Mouse (Mus musculus) limb, embryonic 12.5 days (tissue): ENCODE results near the gene Arap1. TPM values are rescaled to one million over a fixed set of nuclear protein-coding genes. Genes with fewer than 3 reads are reported as not detected.

Source experiments
- ATAC-seq: fragments of 200-750 bp; cut with Nextera tagmentation; 2 replicates; pipeline ENCODE4 v1.8.0; 2017; ENCODE audit warnings: low read depth, moderate TSS enrichment; ENCODE audit not compliant: insufficient number of reproducible peaks, insufficient read depth, low FRiP score, low TSS enrichment
- H3K27ac ChIP-seq: fragments of 300-500 bp; sonication (generic); 2 replicates; pipeline ENCODE4 v1.5.1; 2016; ENCODE audit warnings: mild to moderate bottlenecking, moderate library complexity
- H3K27me3 ChIP-seq: fragments of 300-500 bp; sonication (generic); 2 replicates; pipeline ENCODE4 v1.6.1; 2016; ENCODE audit warnings: mild to moderate bottlenecking, moderate library complexity
- H3K36me3 ChIP-seq: fragments of 300-500 bp; sonication (generic); 2 replicates; pipeline ENCODE4 v1.6.1; 2016; ENCODE audit warnings: mild to moderate bottlenecking, moderate library complexity
- H3K4me1 ChIP-seq: fragments of 300-500 bp; sonication (generic); replicated peaks from 2 replicates; pipeline ENCODE4 v1.6.1; 2016
- H3K4me2 ChIP-seq: fragments of 300-500 bp; sonication (generic); 2 replicates; pipeline ENCODE4 v1.6.1; 2016; ENCODE audit warnings: mild to moderate bottlenecking, moderate library complexity
- H3K4me3 ChIP-seq: fragments of 300-500 bp; sonication (generic); replicated peaks from 2 replicates; pipeline ENCODE4 v1.5.1; 2016; ENCODE audit warnings: mild to moderate bottlenecking
- H3K9ac ChIP-seq: fragments of 300-500 bp; sonication (generic); replicated peaks from 2 replicates; pipeline ENCODE4 v1.6.1; 2016; ENCODE audit warnings: mild to moderate bottlenecking, moderate library complexity
- H3K9me3 ChIP-seq: fragments of 300-500 bp; sonication (generic); 2 replicates; pipeline ENCODE4 v1.6.1; 2016; ENCODE audit warnings: mild to moderate bottlenecking, moderate library complexity
- WGBS: fragments of 180-500 bp; shearing (Covaris S2); methylation state at CpG from one replicate; pipeline ENCODE4 v1.1.7; 2016; 5-methylcytosine and 5-hydroxymethylcytosine counted together
- polyA plus RNA-seq: library from polyadenylated mRNA; unstranded; fragments of >200 nt; fragmentation: Nextera tagmentation; extraction: Ambion mirVana; gene quantifications from 2 replicates; pipeline ENCODE4 v1.2.1, GENCODE M21; 2016

Gene Arap1
- polyA plus RNA-seq, 1 experiment from 2014 or later, result 18.0 TPM

DNA sequence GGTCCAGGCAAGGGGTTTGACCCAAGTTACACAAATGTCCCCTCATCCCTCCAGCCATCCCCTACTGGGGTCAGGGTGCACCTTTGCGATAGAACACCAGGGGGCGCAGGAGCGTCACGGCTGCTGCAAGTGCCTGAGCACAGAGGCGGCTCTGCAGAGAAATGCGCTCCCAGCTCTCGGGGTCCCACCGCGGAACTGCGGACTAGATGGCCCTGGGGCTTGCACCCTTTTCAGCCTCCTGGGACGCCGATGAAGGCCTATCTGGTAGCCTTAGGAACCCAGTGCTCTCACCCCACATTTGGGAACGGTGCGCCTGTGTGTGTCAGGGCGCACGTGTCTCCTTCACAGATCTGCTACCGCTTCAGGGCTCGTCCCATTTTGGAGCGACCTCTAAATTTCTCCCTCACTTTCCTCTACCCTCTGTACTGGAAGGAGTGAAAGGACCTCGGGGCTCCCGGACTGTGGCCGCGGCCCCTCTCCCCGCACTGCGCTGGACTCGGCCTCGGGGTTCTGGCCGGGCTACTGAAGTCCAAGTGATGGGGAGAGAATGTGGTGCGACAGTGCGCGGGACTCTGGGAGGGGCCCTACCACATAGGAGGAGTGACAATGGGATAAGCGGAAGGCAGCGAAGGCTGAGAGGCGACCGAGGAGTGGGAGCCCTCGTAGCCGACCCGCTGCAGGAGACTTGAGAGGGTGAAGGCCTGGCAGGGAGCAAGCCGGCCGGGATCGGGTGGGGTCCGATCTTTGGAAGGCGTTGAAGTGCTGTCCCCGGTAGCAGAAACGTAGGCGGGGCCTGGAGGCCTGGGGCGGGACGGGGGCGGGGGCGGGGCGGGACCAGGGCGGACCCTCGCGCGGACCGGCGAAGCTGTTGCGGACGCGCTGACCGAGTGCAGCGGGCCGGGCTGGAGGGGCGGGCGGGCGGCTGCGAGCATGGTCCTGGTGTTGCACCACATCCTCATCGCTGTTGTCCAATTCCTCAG is 102.8 kb downstream of the Arap1 start:
- H3K9me3 ChIP-seq, result no peaks in the 10 kb centered on the region
- peaks cover 40% of the 10 kb centered on the region for H3K27me3 ChIP-seq
- H3K4me2 ChIP-seq, result peak overlapping the region; percentile 98
- under 1% methylated on average over 63 of the region's 68 CpGs for WGBS
- peak; percentile 74 for ATAC-seq
- peaks cover 5% of the 10 kb centered on the region; the same call in 1 of the 2 replicates for H3K4me1 ChIP-seq
- H3K27ac ChIP-seq, result no peak overlapping the region
- no peaks in the 10 kb centered on the region for H3K36me3 ChIP-seq
- H3K9ac ChIP-seq, result peak overlapping the region; percentile 51
- peak overlapping the region; percentile 56 for H3K4me3 ChIP-seq

DNA sequence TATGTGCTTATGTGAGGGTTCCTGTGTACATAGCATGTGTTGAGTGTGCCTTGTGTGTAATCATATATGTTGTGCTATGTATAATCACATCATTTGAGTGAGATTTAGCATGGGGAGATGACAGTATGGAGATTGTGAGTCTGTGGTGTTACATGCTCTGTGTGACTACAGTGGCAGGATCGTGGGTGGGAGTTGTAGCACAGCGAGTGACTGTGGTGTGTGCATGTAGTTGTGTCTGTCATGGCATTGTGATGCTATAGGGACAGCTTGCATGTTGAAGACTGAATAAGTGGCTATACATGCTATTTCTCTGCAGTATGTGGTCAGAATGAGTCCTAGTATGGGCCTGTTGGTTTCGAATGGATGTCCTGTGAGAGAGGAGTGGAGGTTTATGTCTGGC is 104.8 kb downstream of the Arap1 start:
- 84% methylated on average over 3 of the region's 3 CpGs for WGBS
- no peak overlapping the region for H3K4me3 ChIP-seq
- H3K27me3 ChIP-seq, result peaks cover 48% of the 10 kb centered on the region

GRCm38 (mm10) chr7:101453296-101453695 is 105.4 kb downstream of the Arap1 start:
- H3K27ac ChIP-seq, result no peak overlapping the region
- peaks cover 48% of the 10 kb centered on the region for H3K27me3 ChIP-seq
- no peak for ATAC-seq
- no peaks in the 10 kb centered on the region for H3K36me3 ChIP-seq
- peaks cover 5% of the 10 kb centered on the region; the same call in 1 of the 2 replicates for H3K4me1 ChIP-seq
- 85% methylated on average over 3 of the region's 3 CpGs for WGBS
- no peak overlapping the region for H3K9ac ChIP-seq
- H3K4me2 ChIP-seq, result no peak overlapping the region
- no peak overlapping the region for H3K4me3 ChIP-seq
- no peaks in the 10 kb centered on the region for H3K9me3 ChIP-seq

More for the DNA sequence above, 104.8 kb downstream of the Arap1 start:
- Histone ChIP-seq H3K36me3 (no peaks in the 10 kb centered on the region), H3K27ac (no peak overlapping the region), H3K4me2 (no peak overlapping the region), H3K9ac (no peak overlapping the region), H3K4me1 (peaks cover 5% of the 10 kb centered on the region; the same call in 1 of the 2 replicates), H3K9me3 (no peaks in the 10 kb centered on the region)
- no peak for ATAC-seq

DNA sequence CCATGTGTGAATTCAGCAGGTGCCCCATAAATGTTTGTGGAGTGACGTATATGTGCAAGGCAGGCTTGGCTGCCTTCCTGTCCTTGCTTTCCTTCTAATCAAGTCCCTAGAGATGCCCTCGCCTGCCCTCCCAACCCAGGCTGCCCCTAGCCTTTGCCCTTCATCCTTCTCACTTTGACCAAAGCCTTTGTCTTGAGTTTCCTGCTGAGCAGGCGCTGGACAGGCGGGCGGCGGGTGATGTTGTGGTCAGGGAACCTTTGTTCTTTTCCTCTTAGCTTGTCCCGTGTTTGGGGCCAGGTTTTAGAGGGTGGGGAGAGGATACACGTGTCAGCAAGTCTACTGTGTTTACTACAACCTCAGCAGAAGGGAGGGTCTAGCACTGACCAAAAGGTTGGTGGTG is 105.9 kb downstream of the Arap1 start:
- 45% methylated on average over 8 of the region's 8 CpGs for WGBS
- H3K27me3 ChIP-seq, result peaks cover 48% of the 10 kb centered on the region

DNA sequence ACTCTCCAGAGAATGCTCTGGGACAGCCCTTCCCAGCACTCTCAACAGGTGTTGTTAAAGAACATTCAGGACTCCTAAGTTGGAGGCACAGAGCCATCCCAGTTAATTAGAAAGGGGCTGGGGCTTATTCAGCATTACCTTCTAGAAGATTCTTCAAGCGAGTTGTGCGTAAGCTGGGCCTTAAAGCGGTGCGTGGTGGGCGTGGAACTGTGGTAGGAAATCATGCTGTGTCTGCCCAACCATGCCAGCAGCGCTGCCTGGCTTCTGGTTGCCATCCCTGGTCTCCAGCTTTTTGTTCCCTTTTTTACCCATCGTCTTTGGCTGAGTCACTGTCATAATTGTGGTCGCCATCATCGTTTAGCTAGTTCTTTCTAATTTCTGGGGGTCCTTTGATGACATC is 106.6 kb downstream of the Arap1 start:
- no peak for ATAC-seq
- Histone ChIP-seq H3K9me3 (no peaks in the 10 kb centered on the region), H3K36me3 (no peaks in the 10 kb centered on the region), H3K4me1 (peaks cover 5% of the 10 kb centered on the region; the same call in 1 of the 2 replicates), H3K9ac (no peak overlapping the region), H3K27ac (no peak overlapping the region), H3K27me3 (peaks cover 48% of the 10 kb centered on the region), H3K4me3 (no peak overlapping the region), H3K4me2 (no peak overlapping the region)
- WGBS, result 87% methylated on average over 9 of the region's 9 CpGs

More for the DNA sequence above, 105.9 kb downstream of the Arap1 start:
- no peak overlapping the region for H3K9ac ChIP-seq
- ATAC-seq, result no peak
- no peaks in the 10 kb centered on the region for H3K9me3 ChIP-seq
- no peak overlapping the region for H3K27ac ChIP-seq
- no peak overlapping the region for H3K4me2 ChIP-seq
- no peaks in the 10 kb centered on the region for H3K36me3 ChIP-seq
- H3K4me1 ChIP-seq, result peaks cover 5% of the 10 kb centered on the region; the same call in 1 of the 2 replicates
- H3K4me3 ChIP-seq, result no peak overlapping the region

DNA sequence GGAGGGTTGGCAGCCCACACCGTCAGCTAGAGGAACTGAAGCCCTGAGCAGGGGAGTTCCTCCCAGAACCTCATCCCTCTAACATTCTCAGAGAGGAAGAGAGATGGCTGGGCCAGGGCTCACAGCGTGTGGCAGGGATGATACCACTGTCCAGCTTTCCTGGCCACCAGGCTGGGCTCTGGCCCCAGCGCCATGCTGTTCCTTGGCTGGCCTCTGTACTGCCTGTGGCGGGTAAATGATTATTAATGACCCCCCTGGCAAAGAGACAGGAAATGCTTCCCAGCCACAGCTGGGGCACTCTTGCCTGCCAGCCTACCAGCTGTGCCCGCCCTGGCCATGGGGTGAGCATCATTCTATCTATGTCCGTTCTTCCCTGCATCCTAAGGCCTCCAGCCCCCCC is 107.3 kb downstream of the Arap1 start:
- Histone ChIP-seq H3K27me3 (peaks cover 44% of the 10 kb centered on the region), H3K4me2 (no peak overlapping the region), H3K27ac (no peak overlapping the region), H3K9me3 (no peaks in the 10 kb centered on the region), H3K4me1 (peaks cover 5% of the 10 kb centered on the region; the same call in 1 of the 2 replicates), H3K36me3 (no peaks in the 10 kb centered on the region), H3K9ac (no peak overlapping the region), H3K4me3 (no peak overlapping the region)
- ATAC-seq, result no peak
- WGBS, result 74% methylated on average over 6 of the region's 6 CpGs

DNA sequence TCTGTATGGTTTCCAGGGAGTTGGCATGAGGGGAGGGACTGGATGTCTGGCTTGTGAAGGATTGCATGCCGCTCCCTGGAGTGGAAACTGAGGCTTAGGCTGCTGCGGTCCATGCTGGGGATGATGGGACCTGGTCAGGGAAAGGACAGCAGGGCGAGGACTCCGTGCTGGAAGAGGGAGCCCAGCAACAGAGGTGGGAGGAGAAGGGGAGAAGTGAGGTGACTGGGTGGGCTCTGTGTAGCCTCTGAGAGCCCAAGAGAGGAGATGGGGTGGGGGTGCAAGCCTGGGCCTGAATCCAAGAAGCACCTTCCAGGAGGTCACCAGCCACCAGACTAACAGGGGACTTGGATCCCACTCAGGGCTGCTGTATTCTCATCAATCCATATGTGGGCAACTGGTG is 108.5 kb downstream of the Arap1 start:
- 72% methylated on average over 4 of the region's 4 CpGs for WGBS
- H3K27me3 ChIP-seq, result peaks cover 35% of the 10 kb centered on the region
- ATAC-seq, result no peak
- H3K4me1 ChIP-seq, result peaks cover 4% of the 10 kb centered on the region; the same call in 1 of the 2 replicates
- H3K9me3 ChIP-seq, result no peaks in the 10 kb centered on the region
- H3K9ac ChIP-seq, result no peak overlapping the region
- no peak overlapping the region for H3K27ac ChIP-seq
- no peak overlapping the region for H3K4me3 ChIP-seq
- no peak overlapping the region for H3K4me2 ChIP-seq
- H3K36me3 ChIP-seq, result no peaks in the 10 kb centered on the region

DNA sequence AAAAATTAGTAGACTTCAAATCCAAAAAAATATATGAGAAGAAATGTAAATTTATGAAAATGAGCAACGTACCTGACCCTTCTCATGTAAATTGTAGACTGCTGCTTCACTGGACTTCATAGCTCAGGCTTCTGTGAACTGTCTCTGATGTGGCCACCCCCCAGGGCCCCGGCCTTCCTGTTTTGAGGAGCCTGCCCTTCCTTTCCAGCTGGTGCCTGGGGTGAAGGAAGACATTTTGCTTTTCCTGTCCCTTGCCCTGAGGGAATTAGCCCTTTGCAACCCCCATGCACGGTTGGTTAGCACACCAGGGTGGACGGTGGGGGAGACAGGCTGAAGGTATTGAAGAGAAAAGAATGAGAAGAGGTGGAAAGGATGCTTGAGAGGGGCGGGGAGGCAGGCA is 108.9 kb downstream of the Arap1 start:
- Histone ChIP-seq H3K4me3 (no peak overlapping the region), H3K36me3 (no peaks in the 10 kb centered on the region), H3K9ac (no peak overlapping the region), H3K27me3 (peaks cover 30% of the 10 kb centered on the region), H3K9me3 (no peaks in the 10 kb centered on the region), H3K4me2 (no peak overlapping the region), H3K4me1 (no peaks in the 10 kb centered on the region; the same call in 1 of the 2 replicates), H3K27ac (no peak overlapping the region)
- ATAC-seq, result no peak
- WGBS, result 42% methylated on average over 5 of the region's 5 CpGs

GRCm38 (mm10) chr7:101457283-101457682 is 109.4 kb downstream of the Arap1 start:
- H3K4me1 ChIP-seq, result peaks cover 5% of the 10 kb centered on the region; the same call in 1 of the 2 replicates
- ATAC-seq, result no peak

DNA sequence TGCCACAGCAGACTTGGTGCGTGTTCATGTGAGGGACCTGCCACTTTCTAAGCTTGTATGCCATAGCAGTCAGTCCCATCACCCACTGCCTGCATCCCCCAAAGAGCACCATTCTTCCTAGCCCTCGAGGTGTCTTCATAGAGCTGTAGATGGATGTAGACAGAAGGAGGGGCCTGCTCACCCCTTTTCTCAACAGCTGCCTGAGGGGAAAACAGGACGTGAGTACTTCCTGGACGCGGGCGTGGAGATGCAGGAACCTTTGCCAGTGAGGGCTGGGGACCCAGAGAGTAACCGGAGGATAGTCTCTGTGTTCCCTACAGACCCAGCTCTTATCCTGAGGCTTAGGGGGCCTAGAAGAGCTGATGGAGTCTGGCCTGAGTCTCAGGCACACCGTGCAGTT is 109.9 kb downstream of the Arap1 start:
- Histone ChIP-seq H3K9me3 (no peaks in the 10 kb centered on the region), H3K27ac (no peak overlapping the region), H3K4me2 (no peak overlapping the region), H3K36me3 (no peaks in the 10 kb centered on the region), H3K9ac (no peak overlapping the region), H3K4me3 (no peak overlapping the region), H3K4me1 (peaks cover 9% of the 10 kb centered on the region; the same call in 1 of the 2 replicates), H3K27me3 (peaks cover 20% of the 10 kb centered on the region)
- no peak for ATAC-seq
- WGBS, result 68% methylated on average over 8 of the region's 8 CpGs

More at GRCm38 (mm10) chr7:101457283-101457682, 109.4 kb downstream of the Arap1 start:
- Histone ChIP-seq H3K9me3 (no peaks in the 10 kb centered on the region), H3K4me2 (no peak overlapping the region), H3K4me3 (no peak overlapping the region), H3K9ac (no peak overlapping the region), H3K27ac (no peak overlapping the region), H3K36me3 (no peaks in the 10 kb centered on the region), H3K27me3 (peaks cover 25% of the 10 kb centered on the region)
- WGBS, result 76% methylated on average over 5 of the region's 5 CpGs

GRCm38 (mm10) chr7:101458278-101458781 is 110.5 kb downstream of the Arap1 start:
- H3K27ac ChIP-seq, result no peak overlapping the region
- H3K4me2 ChIP-seq, result no peak overlapping the region
- H3K36me3 ChIP-seq, result no peaks in the 10 kb centered on the region
- H3K9ac ChIP-seq, result no peak overlapping the region
- no peak for ATAC-seq
- 82% methylated on average over 4 of the region's 4 CpGs for WGBS
- H3K9me3 ChIP-seq, result no peaks in the 10 kb centered on the region
- H3K4me1 ChIP-seq, result peaks cover 9% of the 10 kb centered on the region; the same call in 1 of the 2 replicates
- H3K27me3 ChIP-seq, result peaks cover 15% of the 10 kb centered on the region; the same call in 1 of the 2 replicates
- no peak overlapping the region for H3K4me3 ChIP-seq
